ENCODE assay signal across 15 mouse cellular contexts in genomic region chrX:167315766-167316165, GRCm38 (mm10). TPM values are rescaled to one million over a fixed set of nuclear protein-coding genes. Genes with fewer than 3 reads are reported as not detected.
DNase-seq lines count a peak whose midpoint lies in the region; ATAC-seq lines count a peak whose summit lies in the region.
"Had no signal": no experiment of that assay in that cellular context is flagged by ENCODE, and none has a peak within 500 bp of the region (broad histone marks: within the 10 kb centered on the region; RNA-seq: fewer than 3 reads in every experiment).

No protein-coding gene starts in this region.

- WGBS in hindbrain, embryonic 11.5 days: 51% methylated on average over 5 of the region's 5 CpGs
- WGBS in hindbrain, embryonic 13.5 days: 45% methylated on average over 5 of the region's 5 CpGs
- WGBS in forebrain, embryonic 12.5 days: 78% methylated on average over 5 of the region's 5 CpGs

- ATAC-seq in hindbrain, embryonic 11.5 days (ENCODE audit: low FRiP score): peak; percentile 56
- ATAC-seq in hindbrain, embryonic 13.5 days (ENCODE audit: low FRiP score): no peak
- peak; percentile 77 for ATAC-seq in common myeloid progenitor, adult 5-6 weeks (replicated peaks; ENCODE audit: low read depth, poor library complexity, severe bottlenecking)
- peak; percentile 87 for ATAC-seq in monocyte, adult 5-6 weeks (replicated peaks; ENCODE audit: insufficient number of reproducible peaks, low FRiP score, low TSS enrichment, poor library complexity, severe bottlenecking)
- no peak for ATAC-seq in forebrain, embryonic 12.5 days (ENCODE audit: low FRiP score)

- H3K4me3 ChIP-seq in hindbrain, embryonic 11.5 days (ENCODE audit: low read depth, low read length): no peak overlapping the region
- no peak overlapping the region for H3K4me3 ChIP-seq in hindbrain, embryonic 13.5 days
- no peak overlapping the region for H3K4me3 ChIP-seq in forebrain, embryonic 12.5 days (replicated peaks)
- H3K4me3 ChIP-seq: hindbrain, embryonic 10.5 days; limb, embryonic 10.5 days; myocyte had no signal

- DNase-seq in hindbrain, embryonic 11.5 days (ENCODE audit: low spot score): peak; percentile 3
- peak; percentile 74 for DNase-seq in A20 (ENCODE audit: low read depth, low spot score)
- no peak for DNase-seq in right cerebral cortex, postnatal 25 days
- DNase-seq: cerebellum, adult 18-20 months; kidney, adult 11 months; kidney, postnatal 4 days; right cerebral cortex, adult 18-20 months had no signal

- H3K27ac ChIP-seq in hindbrain, embryonic 11.5 days (ENCODE audit: low read depth, low read length): no peak overlapping the region
- H3K27ac ChIP-seq in hindbrain, embryonic 13.5 days: no peak overlapping the region
- no peak overlapping the region for H3K27ac ChIP-seq in forebrain, embryonic 12.5 days
- H3K27ac ChIP-seq: hindbrain, embryonic 10.5 days; limb, embryonic 10.5 days; liver, embryonic 14.5 days had no signal

- H3K36me3 ChIP-seq in hindbrain, embryonic 11.5 days (ENCODE audit: control insufficient read depth, insufficient read depth, low read length): no peaks in the 10 kb centered on the region
- no peaks in the 10 kb centered on the region for H3K36me3 ChIP-seq in hindbrain, embryonic 13.5 days
- H3K36me3 ChIP-seq in forebrain, embryonic 12.5 days (replicated peaks): no peaks in the 10 kb centered on the region
- H3K36me3 ChIP-seq: hindbrain, embryonic 10.5 days; limb, embryonic 10.5 days had no signal

- no peaks in the 10 kb centered on the region for H3K9me3 ChIP-seq in hindbrain, embryonic 11.5 days (ENCODE audit: control insufficient read depth, low read length)
- H3K9me3 ChIP-seq in hindbrain, embryonic 13.5 days: no peaks in the 10 kb centered on the region
- H3K9me3 ChIP-seq in forebrain, embryonic 12.5 days: no peaks in the 10 kb centered on the region
- H3K9me3 ChIP-seq: hindbrain, embryonic 10.5 days; limb, embryonic 10.5 days had no signal

- H3K9ac ChIP-seq in hindbrain, embryonic 11.5 days (ENCODE audit: low read depth, low read length): no peak overlapping the region
- H3K9ac ChIP-seq in hindbrain, embryonic 13.5 days: no peak overlapping the region
- no peak overlapping the region for H3K9ac ChIP-seq in forebrain, embryonic 12.5 days
- H3K9ac ChIP-seq: liver, embryonic 14.5 days had no signal

- H3K27me3 ChIP-seq in hindbrain, embryonic 11.5 days (ENCODE audit: control insufficient read depth, insufficient read depth, low read length): no peaks in the 10 kb centered on the region; the same call in 1 of the 2 replicates
- H3K27me3 ChIP-seq in hindbrain, embryonic 13.5 days: peaks cover 37% of the 10 kb centered on the region
- H3K27me3 ChIP-seq in forebrain, embryonic 12.5 days: peaks cover 21% of the 10 kb centered on the region

- no peaks in the 10 kb centered on the region for H3K4me1 ChIP-seq in hindbrain, embryonic 11.5 days (replicated peaks; ENCODE audit: control insufficient read depth, insufficient read depth, low read length)
- no peaks in the 10 kb centered on the region for H3K4me1 ChIP-seq in hindbrain, embryonic 13.5 days (replicated peaks)
- no peaks in the 10 kb centered on the region for H3K4me1 ChIP-seq in forebrain, embryonic 12.5 days
- H3K4me1 ChIP-seq: limb, embryonic 10.5 days had no signal

- no peak overlapping the region for H3K4me2 ChIP-seq in hindbrain, embryonic 11.5 days (replicated peaks; ENCODE audit: low read depth, low read length)
- H3K4me2 ChIP-seq in hindbrain, embryonic 13.5 days: no peak overlapping the region
- no peak overlapping the region for H3K4me2 ChIP-seq in forebrain, embryonic 12.5 days

RNA-seq across cellular contexts. Expression of gene Tlr7, which starts 14.6 kb away (rescaled TPM):
- 0.50 and 1.1 TPM in 2 replicates for polyA plus RNA-seq in hindbrain, embryonic 11.5 days (2014; fragmentation: Nextera tagmentation; extraction: Ambion mirVana)
- polyA plus RNA-seq in hindbrain, embryonic 13.5 days (2015; fragmentation: Nextera tagmentation; extraction: Ambion mirVana): 0.19 and 0.35 TPM in 2 replicates
- total RNA-seq in common myeloid progenitor, adult 5-6 weeks (2017): 1.8 and 5.2 TPM in 2 replicates
- total RNA-seq in monocyte, adult 5-6 weeks (2017): 116 to 144 TPM (median 135 TPM) in 3 replicates
- 0.09 and 0.23 TPM in 2 replicates for polyA plus RNA-seq in forebrain, embryonic 12.5 days (2016; fragmentation: Nextera tagmentation; extraction: Ambion mirVana)
- polyA plus RNA-seq: myocyte had no signal

RNA-seq across cellular contexts. Expression of gene Tlr8, which starts 51.6 kb away (rescaled TPM):
- not detected in 2 replicates for polyA plus RNA-seq in hindbrain, embryonic 11.5 days (2014; fragmentation: Nextera tagmentation; extraction: Ambion mirVana)
- polyA plus RNA-seq in hindbrain, embryonic 13.5 days (2015; fragmentation: Nextera tagmentation; extraction: Ambion mirVana): 0.10 and 0.17 TPM in 2 replicates
- total RNA-seq in common myeloid progenitor, adult 5-6 weeks (2017): 1.1 TPM in 1 of 2 replicates, not detected in the other
- total RNA-seq in monocyte, adult 5-6 weeks (2017): 50.9 to 97.9 TPM (median 77.8 TPM) in 3 replicates
- not detected in 2 replicates for polyA plus RNA-seq in forebrain, embryonic 12.5 days (2016; fragmentation: Nextera tagmentation; extraction: Ambion mirVana)
- polyA plus RNA-seq: limb, embryonic 10.5 days; myocyte had no signal

Comparison
In these comparisons a context has a peak if more than half of its experiments do, and no peak if none do; other contexts are left out.
1. ATAC-seq: peak in hindbrain, embryonic 11.5 days (single experiment), common myeloid progenitor, adult 5-6 weeks (single experiment) and monocyte, adult 5-6 weeks (single experiment); none in hindbrain, embryonic 13.5 days (single experiment) and forebrain, embryonic 12.5 days (single experiment).